Mouse (Mus musculus) embryonic stem cell, embryonic (primary cell): ENCODE measurements at regions not wholly inside any gene's neighbourhood (a gene's known extent, or its start where the extent isn't known, plus 50 kb on each side); places are given as distances from the start of the nearest gene placed in this dataset.
"Not testable (repeated sequence)": the region's sequence is repeated elsewhere in the genome, so short reads cannot be mapped to it uniquely, and the experiment has no call there.

Source experiments
- CTCF ChIA-PET, 4 experiments: fragments of 300-600 bp in 2 of 4; fragments of 350-600 bp in 2 of 4; sonication (Branson Sonifier 250); formaldehyde crosslinking; loops; one replicate each; lab custom pipeline; 2022; ENCODE audit warnings: inconsistent platforms in 2 of 4; lab: Charles Lee
- POLR2A ChIA-PET, 4 experiments: fragments of 300-600 bp in 2 of 4; fragments of 350-600 bp in 2 of 4; sonication (Branson Sonifier 250); formaldehyde crosslinking; loops; one replicate each; lab custom pipeline; 2022; ENCODE audit warnings: antibody characterized with exemption in 4 of 4, inconsistent platforms in 1 of 4; lab: Charles Lee

DNA sequence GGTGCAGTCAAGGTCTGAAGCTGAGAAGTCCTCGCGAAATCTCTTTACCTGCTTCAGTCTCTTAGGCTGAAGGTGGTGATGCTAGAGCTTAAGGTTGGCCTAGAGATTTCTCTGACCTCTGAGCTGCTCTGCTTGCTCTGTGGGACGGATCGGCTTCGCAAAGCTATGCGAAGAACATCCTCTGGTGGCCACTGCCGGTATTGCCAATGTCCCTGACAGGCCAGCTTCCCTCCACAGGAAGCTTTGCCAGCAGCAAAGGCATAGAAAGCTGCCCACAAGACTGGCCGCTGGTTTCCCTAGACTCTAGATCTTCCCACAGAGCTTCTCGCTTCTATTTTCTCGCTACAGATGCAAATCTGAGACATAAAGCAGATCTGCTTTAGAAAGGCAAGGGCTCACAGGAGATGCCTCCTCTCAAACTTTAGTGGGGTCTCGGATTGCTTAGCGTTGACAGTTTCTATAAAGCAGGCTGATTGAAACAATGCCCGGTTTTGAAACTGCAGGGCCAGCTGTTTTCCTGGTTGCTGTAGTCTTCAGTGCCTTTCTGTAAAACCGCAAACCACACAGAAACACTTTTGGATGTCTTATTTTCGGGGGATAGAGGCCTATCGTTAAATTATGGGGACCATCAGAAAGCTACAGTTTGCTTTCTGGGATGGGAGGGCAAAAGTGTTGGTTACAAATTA is 153.7 kb downstream of the Car8 start:
- POLR2A ChIA-PET = no interaction called here

DNA sequence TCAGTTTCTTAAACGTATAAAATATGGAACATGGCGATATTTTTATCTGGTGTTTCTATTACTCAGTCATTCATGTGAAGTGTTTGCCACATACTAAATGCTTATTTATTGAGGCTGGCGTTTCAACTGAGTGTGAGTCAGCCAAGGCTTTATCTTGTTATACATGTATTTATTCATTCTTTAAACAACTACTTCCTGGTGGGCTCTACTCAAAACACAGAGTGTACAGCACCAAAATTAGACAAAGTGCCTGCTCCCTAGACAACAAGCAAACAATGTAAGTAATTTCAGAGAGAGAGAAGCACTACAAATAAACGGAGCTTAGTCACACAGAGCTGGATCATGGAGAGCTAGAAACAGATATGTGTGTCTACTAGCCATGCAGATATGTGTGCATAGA is 159.5 kb downstream of the Car8 start:
- CTCF ChIA-PET = no interaction called here
- POLR2A ChIA-PET = no interaction called here

More for the DNA sequence above, 153.7 kb downstream of the Car8 start:
- CTCF ChIA-PET = interaction anchor here in 2 of 4 experiments (0.6 to 1.5 kb wide), 8 partner anchors 14 to 1523 kb away, joined by 3 to 9 read pairs (median 3); no protein-coding TSS in a partner anchor

DNA sequence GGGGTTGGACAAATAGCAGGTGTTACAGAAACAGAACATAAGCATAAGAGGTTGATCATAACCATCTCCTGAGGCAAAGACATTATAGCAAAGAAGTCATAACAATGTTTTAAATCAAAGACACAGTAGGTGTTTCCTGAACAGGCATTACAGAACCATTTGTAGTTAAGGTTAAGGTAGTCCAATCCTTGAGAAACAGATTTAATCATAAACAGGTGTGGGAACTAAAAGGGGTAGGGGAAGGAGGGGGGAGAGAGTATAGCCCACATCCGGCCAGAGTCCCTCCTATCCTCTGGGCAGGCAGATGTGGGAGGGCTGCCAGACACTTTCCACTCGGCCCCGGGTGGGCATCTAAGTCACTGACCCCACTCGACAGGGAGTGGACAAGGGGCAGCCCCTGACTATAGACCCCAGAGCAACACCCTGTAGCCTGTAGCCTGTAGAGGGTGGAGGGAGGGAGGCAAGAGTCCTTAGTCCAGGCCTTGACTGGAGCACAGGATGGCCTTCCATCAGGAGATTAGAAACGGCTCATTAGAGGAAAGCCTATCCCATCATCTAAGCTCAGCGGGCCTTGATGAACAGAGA is 165.8 kb downstream of the Car8 start:
- CTCF ChIA-PET = interaction anchor here in 1 of 4 experiments (0.6 kb wide), 1 partner anchor 34 kb away, joined by 5 read pairs; no protein-coding TSS in a partner anchor
- POLR2A ChIA-PET = no interaction called here

DNA sequence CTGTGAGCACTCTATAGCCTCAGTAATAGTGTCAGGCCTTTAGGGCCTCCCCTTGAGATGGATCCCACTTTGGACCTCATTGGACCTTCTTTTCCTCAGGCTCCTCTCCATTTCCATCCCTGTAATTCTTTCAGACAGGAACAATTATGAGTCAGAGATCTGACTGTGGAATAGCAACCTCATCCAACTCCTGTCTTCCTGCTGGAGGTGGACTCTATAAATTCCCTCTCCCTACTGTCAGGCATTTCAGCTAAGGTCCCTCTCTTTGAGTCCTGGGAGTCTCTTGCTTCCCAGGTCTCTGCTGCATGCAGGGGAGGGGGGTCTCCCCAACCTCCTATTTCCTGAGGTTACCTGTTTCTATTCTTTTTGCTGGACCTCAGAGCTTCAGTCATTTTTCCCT is 168.1 kb downstream of the Car8 start:
- CTCF ChIA-PET = not testable (repeated sequence)

DNA sequence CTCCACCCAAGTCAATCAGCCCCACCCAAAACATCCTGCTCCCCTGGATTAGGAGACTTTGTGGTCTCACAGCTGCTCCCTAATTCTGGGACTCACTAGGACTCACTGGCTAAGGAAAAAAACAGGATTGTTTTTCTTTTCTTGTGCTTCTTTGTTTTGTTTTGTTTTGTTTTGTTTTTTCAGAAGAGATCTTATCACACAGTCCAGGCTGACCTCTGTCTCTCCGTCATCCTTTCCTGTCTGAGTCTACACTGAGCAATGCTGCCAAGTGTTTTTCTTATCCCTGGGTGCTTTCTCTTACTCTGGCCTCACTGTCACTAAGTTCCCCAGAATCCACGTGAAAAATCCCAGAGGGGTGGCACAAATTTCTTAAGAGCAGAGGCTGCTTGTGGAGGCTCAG is 170.8 kb downstream of the Car8 start:
- POLR2A ChIA-PET = no interaction called here
- CTCF ChIA-PET = interaction anchor here in 1 of 4 experiments (0.5 kb wide), 1 partner anchor 41 kb away, joined by 3 read pairs; no protein-coding TSS in a partner anchor

More for the DNA sequence above, 168.1 kb downstream of the Car8 start:
- POLR2A ChIA-PET = not testable (repeated sequence)

DNA sequence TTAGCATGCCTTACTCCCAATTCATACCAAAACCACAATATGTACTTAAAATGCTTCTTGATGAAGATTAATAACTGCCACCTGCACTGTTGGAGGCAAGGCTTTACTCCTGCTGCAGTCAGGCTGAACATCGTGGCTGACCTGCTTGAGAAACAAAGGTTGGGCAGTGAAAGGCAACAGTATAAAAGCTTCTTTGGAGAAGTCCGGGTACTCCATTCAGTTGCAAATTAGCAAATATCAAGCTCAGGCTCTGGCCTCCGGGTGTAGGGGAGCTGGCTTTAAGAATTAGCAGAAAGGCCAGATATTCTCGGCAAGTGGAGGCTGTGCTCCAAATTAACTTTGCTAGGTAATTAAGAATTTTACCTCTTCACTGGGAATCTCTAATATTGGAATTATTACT is 197.1 kb downstream of the Car8 start:
- POLR2A ChIA-PET = interaction anchor here in 1 of 4 experiments (0.6 to 1.1 kb wide), 3 partner anchors 9 to 1542 kb away, joined by 3 to 4 read pairs (median 3); no protein-coding TSS in a partner anchor

DNA sequence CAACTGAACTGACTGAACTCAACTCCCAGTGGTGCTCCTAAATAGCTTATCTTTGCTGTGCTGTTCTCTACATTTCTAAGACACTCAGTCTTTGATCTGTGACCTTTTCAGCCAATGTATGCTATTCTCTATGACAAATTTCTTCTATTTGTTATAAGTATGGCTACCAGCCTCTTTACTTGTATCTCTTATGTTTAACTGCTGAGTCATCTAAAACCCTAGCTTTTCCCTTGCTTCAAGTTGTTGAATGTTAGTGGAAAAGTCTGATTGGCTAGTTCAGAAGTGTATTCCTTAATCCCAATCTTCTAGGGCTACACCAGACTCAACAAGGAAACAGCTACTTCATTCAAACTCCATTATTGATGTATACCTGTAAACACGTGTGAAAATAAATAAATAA is 201.0 kb downstream of the Car8 start:
- ChIA-PET POLR2A (no interaction called here), CTCF (interaction anchor here in 2 of 4 experiments (0.6 to 1.3 kb wide), 2 partner anchors 47 to 391 kb away, joined by 3 read pairs; no protein-coding TSS in a partner anchor)

More for the DNA sequence above, 197.1 kb downstream of the Car8 start:
- CTCF ChIA-PET = no interaction called here

DNA sequence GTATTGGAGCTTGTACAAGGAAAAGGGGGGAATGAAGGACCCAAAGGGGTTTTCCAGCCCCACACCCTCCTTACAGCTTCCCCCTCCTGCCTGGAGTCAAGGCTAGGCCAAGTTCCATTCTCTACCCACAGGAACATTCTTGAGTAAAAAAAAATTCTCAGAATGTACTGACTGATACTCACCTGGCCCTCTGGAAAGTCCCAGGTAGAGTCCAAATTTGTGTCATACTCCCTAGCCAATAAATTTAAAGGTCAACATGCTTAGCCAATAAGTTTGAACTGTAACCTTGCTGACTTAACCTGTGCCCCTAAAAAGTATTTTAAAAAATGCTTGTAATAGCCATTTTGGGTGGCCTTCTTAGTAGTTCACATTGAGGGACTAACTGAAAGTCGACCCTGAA is 205.4 kb downstream of the Car8 start:
- CTCF ChIA-PET, POLR2A ChIA-PET: not testable (repeated sequence)

DNA sequence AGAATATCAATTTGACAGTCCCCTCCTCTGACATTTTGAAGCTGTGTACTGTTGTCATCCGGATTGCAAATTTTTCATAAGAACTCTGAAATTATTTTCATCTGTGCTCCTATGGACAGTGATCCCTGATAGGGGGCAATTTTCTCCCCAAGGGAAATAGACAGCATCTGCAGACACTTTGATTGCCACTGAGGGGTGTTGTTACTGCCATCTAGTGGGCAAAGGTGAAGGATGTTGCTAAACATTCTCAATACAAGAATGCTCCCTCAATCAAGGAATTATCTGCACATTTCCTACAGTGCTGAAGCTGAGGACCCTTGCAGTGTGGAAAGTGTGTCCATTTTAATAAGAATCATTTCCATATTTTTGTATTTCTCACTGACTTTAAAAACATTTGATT is 233.7 kb downstream of the Car8 start:
- POLR2A ChIA-PET = no interaction called here

DNA sequence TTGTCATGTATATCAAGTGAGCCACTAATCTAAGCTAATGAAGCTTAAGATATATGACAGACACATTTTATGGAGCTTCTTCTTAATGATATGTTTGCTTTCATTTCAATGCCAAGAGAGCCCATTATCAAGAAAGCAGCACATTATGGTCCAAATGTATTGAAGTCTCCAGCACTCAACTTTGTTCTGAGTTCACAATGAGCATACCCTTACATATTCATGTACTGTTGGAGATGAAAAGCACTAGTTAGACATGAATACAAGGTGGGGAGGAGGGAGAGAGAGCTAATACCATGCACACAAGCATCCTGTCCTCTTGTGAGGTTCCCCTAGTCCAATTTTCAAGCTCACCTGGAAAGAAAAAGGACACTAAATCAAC is 241.3 kb downstream of the Car8 start:
- POLR2A ChIA-PET = no interaction called here

More for the DNA sequence above, 233.7 kb downstream of the Car8 start:
- CTCF ChIA-PET = no interaction called here

DNA sequence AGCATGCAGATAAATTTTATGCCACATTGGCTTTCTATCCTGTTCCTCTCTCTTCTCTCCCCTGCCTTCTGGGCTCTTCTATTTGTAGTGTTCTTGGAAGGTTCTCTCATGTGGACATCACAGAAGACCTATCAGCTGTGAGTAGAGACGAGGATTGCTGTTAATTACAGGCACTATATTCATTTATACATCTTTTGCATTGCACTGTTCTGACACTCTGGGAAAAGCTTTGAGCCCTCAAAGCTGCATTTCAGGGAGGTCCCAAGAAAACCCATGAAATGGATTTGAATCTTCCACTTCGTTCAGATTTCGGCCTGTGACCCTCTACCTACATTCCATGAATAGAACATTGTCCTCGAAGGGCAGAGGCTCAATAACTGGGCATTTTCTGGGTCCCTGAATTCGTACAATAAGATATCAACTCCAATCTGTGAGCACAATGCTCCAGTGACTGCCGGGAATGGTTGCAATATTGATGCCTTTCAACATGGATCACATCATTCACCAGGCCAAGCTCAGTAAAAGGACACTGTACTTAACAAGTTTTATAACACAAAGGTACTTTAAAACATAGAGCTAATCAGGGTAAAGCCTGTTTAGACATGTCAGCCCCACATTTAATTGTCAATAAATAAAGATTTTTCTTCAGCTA is 241.8 kb downstream of the Car8 start:
- ChIA-PET POLR2A (no interaction called here), CTCF (no interaction called here)

More for the DNA sequence above, 241.3 kb downstream of the Car8 start:
- CTCF ChIA-PET = no interaction called here

DNA sequence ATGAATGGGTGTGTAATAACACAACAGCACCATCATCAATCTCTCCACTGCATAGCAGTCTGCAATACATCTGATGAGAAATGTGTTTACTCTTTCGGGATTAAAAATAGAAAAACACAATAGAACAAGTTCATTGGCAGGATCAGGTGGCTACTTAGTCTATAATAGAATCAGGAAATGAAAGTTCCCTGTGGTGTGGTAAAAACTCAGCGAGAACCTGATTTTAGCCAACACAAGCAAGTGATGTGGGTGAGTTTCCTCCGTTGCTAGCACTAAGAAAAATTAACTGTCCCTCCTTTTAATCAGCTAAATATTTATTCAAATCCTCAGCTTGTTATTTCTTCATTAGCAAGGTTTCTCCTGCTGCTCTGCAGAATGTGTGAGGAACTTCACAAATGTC is 245.9 kb downstream of the Car8 start:
- CTCF ChIA-PET = interaction anchor here in 1 of 4 experiments (0.6 kb wide), 1 partner anchor 650 kb away, joined by 3 read pairs; no protein-coding TSS in a partner anchor
- POLR2A ChIA-PET = no interaction called here

DNA sequence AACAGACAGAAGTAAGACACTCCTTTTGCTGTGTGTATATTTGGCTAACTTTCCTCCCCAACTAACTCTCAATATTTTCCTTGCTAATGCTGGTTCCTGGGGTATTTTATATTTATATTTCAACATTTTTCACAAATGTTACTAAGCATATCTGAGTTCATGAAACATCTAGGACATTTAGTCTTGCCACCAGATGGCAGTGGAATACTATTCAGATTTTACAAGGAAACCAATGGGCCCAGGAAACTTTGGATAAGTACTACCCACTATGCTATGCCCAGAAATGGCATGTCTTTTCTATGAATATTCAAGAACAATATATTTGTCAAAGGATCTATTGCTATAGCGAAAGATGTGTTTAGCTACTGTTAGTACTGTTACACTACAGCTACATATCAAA is 251.1 kb downstream of the Car8 start:
- ChIA-PET POLR2A (no interaction called here), CTCF (interaction anchor here in 2 of 4 experiments (1.5 to 1.8 kb wide), 2 partner anchors 97 kb away, joined by 6 to 9 read pairs; no protein-coding TSS in a partner anchor)

DNA sequence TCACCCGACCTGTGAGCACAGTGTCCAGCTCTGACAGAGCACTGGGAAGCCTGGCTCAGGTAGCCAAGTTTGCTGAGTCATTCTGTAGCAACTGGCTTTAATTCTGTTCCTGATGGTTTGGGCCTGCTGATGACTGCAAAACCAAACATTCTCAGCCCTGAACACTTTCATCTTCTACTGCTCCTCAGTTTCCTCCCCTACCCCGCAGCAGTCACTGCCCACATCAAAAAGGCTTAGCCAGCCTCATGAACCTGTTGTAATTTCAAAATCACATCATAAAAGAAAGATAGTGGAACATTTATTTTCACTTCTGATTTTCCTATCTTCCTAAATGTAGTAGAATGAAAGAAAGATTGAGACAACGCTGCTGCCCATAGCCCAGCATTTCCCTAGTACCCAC is 251.5 kb downstream of the Car8 start:
- POLR2A ChIA-PET = no interaction called here
- CTCF ChIA-PET = interaction anchor here in 2 of 4 experiments (1.5 to 1.8 kb wide), 2 partner anchors 98 kb away, joined by 6 to 9 read pairs; no protein-coding TSS in a partner anchor

DNA sequence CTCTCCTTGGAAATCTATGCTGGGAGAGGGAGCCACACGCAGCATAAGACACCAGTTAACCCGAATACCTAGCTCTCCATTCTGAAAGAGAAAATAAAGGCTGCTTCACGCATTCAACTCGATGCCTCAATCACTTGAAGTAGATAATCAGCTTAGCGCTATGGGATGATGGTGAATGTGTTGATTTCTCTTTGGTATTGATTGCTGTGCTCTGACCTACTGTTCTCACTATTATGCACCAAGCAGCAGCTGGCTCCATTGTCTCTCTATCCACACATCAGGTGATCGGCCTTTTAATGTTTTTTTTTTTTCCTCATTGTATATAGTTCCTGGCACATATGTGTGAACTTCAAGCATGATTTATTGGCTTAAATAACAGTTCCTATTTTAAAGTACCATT is 254.0 kb downstream of the Car8 start:
- POLR2A ChIA-PET = no interaction called here
- CTCF ChIA-PET = interaction anchor here in 2 of 4 experiments (0.7 kb wide), 2 partner anchors 24 to 1432 kb away, joined by 3 to 4 read pairs; no protein-coding TSS in a partner anchor

DNA sequence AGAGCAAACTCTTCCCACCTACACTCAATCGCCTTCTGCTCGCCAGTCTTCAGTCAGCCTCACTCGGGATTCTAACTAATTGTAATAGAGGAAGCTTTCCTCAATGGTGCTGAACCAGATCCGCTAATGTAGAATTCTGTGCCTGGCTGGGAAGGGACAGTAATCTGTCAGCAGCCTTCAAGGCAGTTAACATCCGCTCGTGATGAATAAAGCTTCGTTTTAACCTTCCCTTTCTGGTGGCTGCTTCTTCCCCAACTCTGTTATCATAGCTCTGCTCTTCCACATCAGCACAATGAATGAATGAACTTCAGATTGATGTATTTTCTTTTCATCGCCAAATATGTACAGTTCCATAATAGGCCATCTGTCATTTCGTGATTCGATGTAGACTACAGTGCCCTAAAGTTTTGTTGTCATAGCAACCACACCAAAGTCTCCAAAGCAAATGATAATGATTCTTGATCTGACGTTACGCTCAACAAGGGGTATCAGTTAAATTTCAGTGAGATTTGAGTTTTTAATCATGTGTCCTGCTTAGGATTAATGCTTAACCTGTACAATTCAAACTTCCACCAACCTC is 259.0 kb downstream of the Car8 start:
- CTCF ChIA-PET = interaction anchor here in 1 of 4 experiments (0.5 kb wide), 1 partner anchor 834 kb away, joined by 3 read pairs; no protein-coding TSS in a partner anchor
- POLR2A ChIA-PET = no interaction called here

DNA sequence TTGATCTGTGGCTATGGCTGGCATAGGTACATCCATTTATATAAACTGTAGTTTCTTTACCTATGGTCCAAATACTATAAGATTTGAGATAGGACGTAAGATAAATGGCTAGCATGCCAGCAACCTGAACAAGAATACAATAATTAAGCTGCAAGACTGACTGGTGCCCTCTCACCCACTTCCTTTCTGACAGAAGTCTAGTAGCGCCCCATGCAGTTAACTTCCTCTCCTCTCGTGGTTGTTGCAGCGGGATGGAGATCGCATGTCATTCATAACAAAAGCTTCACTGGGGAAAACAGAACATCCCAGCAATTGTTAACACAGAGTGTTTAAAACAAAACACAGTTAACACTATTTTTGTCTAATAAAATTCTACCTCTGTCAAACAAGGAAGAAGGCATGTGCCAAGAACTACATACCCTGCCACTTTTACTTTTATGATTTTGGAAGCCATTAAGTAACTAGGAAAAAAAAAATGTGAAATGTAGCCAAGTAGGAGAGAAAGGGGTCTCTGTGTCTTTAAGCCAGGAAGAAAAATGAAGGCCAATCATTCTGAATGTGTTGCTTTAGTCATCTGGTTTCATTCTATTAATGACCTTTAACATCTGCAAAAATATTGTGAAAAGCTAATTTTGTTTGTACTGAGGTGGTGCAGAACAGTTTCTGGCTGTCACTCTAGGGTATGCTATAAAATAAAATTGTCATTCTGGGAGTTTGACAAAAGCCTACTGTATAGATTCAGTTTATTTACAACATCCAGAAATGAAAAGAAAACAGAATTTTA is 261.0 kb downstream of the Car8 start:
- CTCF ChIA-PET = no interaction called here
- POLR2A ChIA-PET = no interaction called here

DNA sequence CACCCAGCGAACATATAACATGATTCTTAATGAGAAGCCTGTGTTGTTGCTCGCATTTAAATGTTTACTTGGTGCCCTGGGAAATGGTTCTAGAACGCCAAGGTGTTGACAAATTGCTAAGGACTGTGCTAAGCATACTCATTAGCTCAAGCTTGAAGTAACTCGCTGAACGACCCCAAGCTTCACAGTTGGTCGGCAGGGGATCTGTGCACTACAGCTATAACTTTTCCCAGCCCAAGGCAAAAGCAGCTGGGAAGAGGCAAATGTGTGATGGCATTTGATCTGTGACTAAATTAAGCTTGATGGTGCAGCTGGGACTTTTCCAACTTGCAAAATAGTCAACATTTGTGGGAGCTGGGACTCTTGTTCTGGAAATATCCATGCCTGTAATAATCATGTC is 268.6 kb downstream of the Car8 start:
- ChIA-PET CTCF (no interaction called here), POLR2A (interaction anchor here in 1 of 4 experiments (0.7 kb wide), 1 partner anchor 177 kb away, joined by 3 read pairs; no protein-coding TSS in a partner anchor)

DNA sequence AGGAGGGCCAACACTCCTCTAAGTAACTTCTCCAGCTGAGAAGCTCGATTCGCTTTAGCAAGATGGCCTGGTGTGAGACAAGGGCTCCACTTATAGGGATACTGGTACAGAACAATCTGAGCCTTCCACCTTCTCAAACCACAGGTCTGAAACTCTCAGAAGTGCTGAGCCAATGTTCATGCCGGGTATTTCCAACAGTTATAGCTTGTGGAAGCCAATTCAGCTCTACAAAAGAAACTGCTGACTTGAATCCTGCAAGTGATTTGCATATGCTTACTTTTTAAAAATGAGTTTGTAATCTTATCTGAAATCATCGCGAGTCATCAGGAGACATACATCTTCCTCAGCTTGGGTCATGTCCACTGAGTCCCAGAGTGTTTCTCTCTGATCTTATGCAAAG is 273.2 kb downstream of the Car8 start:
- CTCF ChIA-PET = no interaction called here
- POLR2A ChIA-PET = no interaction called here
